Mouse (Mus musculus): ENCODE data around the gene Evc2. TPM values are rescaled to one million over a fixed set of nuclear protein-coding genes. Genes with fewer than 3 reads are reported as not detected.

Gene Evc2
- polyA plus RNA-seq (2017; shearing (Covaris generic)): 0.13 TPM

GRCm38 (mm10) chr5:37338288-37338687 is at the start of gene Evc2:
Gene Evc2, plus strand, starts transcription at chr5:37338499.

GRCm38 (mm10) chr5:37336485-37337105 is 1.7 kb upstream of the Evc2 start, which contains the start of gene Evc:
Gene Evc, minus strand, starts transcription at chr5:37336894.

Other genes with a start within 250 kb of the Evc2 start
- 27.5 TPM for gene Crmp1, start 96.6 kb upstream of the Evc2 start, polyA plus RNA-seq (2017; shearing (Covaris generic))
- 0.56 TPM for gene Evc, start 1.6 kb upstream of the Evc2 start, polyA plus RNA-seq (2017; shearing (Covaris generic))

Data from activated CD4-positive, CD25-positive, alpha-beta regulatory T cell, adult 9 weeks (primary cell).